Mouse (Mus musculus) liver, embryonic 14.5 days (tissue): Measurements from ENCODE around the gene Gm28051.
A peak's percentile ranks its signal among the peaks of the same experiment; 100 is the strongest.

ENCODE experiments used
- CTCF ChIP-seq: IDR thresholded peaks from 2 replicates; pipeline ENCODE4 v1.5.1; 2016; ENCODE audit warnings: antibody characterized with exemption, low read depth, control low read depth
- EP300 ChIP-seq: IDR thresholded peaks from 2 replicates; pipeline ENCODE4 v1.6.1; 2016; ENCODE audit warnings: antibody characterized with exemption, low read depth

GRCm38 (mm10) chr12:102708220-102708619 is 49.3 kb downstream of the Gm28051 start:
- peak; percentile 41 for TF ChIP-seq CTCF
- TF ChIP-seq EP300, result no peak
